Mouse (Mus musculus) CH12F3 (cell line): ENCODE data around the gene Ttc28.

Experiments used
- in situ Hi-C: fragments of 300-500 bp; cut with MboI; formaldehyde crosslinking; loops from 2 replicates; pipeline ENCODE4 v1.14.3; 2020; ENCODE audit warnings: low sequenced_read_pairs

Ttc28 gene

DNA sequence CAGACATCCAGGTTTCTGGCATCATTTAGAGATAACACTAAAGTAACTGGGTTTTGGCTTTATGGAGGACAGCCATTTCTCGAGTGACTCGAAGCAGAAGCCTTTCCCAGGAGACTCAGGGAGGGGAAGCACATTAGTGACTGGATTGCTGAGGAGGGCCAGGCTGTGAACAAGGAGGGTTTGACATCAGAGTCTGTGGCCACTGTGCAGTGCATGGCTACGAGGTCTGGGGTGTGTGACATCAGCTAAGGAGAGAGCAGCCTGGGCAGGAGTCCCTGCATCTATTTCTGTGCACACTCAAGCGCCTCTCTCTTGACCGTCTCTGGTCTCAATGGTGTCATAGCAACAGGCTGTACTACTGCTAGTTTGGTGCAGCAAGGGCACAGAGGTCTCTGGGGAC, 383.8 kb downstream of the Ttc28 start:
- in situ Hi-C loops: no loop called here

DNA sequence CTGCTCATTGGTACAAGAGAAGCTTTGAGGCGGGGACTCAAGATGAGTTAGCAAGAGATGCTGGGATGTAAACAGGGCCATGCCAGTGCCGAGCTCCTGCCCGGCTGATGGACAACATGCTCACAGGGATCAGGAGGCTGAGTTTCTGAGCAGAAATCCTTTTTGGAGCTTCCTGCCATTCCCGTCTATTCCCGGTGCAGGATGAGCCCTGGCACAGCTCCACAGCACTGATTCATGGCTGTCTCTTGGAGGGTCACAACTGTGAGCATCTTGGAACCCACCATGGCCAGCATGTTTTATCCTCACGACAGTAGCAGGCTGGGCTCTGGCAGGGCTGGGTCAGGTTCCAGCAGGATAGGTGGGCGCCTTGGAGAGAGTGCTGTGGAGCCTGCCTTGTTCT, 384.9 kb downstream of the Ttc28 start:
- in situ Hi-C loops: no loop called here

GRCm38 (mm10) chr5:111266658-111267057, 387.1 kb downstream of the Ttc28 start:
- in situ Hi-C loops: no loop called here

- in situ Hi-C loops: no loop called here
Observed at GRCm38 (mm10) chr5:111267100-111267499, 387.5 kb downstream of the Ttc28 start.

- in situ Hi-C loops: no loop called here
Observed at GRCm38 (mm10) chr5:111268852-111269251, 389.2 kb downstream of the Ttc28 start.

GRCm38 (mm10) chr5:111269613-111270205, 390.1 kb downstream of the Ttc28 start:
- in situ Hi-C loops: no loop called here

DNA sequence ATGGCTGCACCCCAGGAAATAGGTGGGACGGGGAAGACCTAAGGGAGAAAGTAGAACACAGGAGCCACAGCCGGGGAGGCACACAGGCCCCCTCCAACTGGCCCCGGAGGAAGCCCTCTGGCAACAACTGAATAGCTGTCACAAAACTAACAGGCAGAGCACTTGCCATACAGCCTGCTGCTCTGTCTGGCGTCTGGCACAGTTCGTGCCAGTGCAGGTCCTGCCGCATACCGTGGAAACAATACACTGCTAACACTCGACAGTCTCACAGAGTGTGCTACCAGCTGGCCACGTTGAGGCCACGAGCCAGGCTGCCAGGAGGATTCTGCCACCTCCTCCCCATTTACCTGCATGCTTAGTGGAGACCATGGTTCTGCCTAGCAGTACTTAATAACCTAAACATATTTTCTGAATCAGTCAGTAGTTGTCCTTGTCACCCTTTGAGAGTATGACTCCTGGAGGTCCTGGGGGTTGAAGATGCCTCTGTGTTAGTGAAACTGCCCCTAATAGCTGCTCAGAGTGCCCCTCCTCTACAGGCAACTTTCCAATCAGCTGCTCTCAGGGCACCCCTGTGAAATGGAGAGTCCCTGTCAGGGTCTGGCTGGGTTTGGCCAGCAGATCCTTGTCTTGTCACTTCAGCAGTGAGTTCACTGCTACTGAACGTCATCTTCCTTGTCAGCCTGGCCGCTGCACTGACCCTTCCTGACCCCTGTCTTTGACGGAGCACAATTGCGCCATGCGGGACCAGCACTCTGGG, 390.8 kb downstream of the Ttc28 start:
- in situ Hi-C loops: no loop called here

- in situ Hi-C loops: no loop called here
Observed at GRCm38 (mm10) chr5:111273589-111273988, 394.0 kb downstream of the Ttc28 start.

GRCm38 (mm10) chr5:111274948-111275347, 395.3 kb downstream of the Ttc28 start:
- in situ Hi-C loops: no loop called here

- in situ Hi-C loops: no loop called here
Observed at GRCm38 (mm10) chr5:111284420-111285175, 405.0 kb downstream of the Ttc28 start.

- in situ Hi-C loops: no loop called here
Observed at GRCm38 (mm10) chr5:111287571-111287970, 408.0 kb downstream of the Ttc28 start.

GRCm38 (mm10) chr5:111288486-111288885, 408.9 kb downstream of the Ttc28 start:
- in situ Hi-C loops: no loop called here

- in situ Hi-C loops: no loop called here
Observed at GRCm38 (mm10) chr5:111290071-111290470, 410.5 kb downstream of the Ttc28 start.

DNA sequence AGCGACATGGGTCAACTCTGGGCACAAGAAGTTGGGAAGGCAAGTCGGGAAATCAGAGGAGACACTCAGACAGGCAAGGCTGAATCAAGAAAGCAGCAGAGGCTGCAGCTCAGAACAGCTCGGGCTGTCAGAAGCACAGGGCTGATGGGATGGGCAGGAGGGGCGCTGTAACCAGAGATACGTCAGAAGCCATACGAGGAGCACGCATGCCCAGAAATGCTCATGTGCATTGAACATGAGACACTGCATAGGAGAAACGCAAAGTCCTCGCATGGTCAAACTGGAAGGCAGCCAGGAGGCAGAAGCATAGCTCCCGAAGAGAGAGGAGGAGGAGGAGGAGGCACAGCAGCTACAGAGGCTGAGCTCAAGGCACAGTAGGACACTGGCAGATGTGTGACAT, 412.0 kb downstream of the Ttc28 start:
- in situ Hi-C loops: no loop called here

- in situ Hi-C loops: no loop called here
Observed at GRCm38 (mm10) chr5:111297801-111298200, 418.2 kb downstream of the Ttc28 start.

DNA sequence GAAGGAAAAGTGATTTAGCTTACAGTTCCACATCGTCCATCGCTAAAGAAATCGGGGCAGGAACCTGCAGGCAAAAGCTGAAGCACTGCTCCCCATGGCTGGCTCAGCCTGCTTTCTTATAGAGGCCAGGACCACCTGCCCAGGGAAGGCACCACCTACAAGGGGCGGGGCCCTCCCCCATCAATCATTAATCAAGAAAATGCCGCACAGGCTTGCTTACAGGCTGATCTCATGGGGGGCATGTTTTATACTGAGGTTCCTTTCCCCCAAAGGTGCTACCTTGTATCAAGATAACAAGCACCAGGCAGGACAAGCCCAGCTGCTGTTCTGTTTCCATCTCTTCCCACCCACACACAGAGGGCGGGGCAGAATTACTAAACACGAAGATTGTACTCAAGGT, 419.1 kb downstream of the Ttc28 start:
- in situ Hi-C loops: no loop called here

DNA sequence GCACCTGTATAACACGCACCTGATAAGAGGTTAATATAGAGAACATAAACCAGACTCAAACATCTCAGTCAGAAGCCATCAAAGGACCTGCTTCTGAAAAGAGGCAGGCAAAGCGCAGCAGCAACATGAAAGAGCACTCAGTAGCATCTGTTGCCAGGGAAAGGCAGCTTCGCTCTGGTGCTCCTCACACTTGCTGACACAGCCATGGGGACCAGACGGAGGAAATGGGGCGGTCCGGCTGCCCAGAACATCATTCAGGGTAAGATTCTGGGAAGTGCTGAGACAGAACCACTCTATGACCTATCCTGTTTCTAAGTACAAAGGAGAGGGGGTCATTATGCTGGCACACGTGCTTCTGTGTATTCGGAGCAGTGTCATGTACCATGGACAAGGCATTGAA, 421.2 kb downstream of the Ttc28 start:
- in situ Hi-C loops: no loop called here

GRCm38 (mm10) chr5:111301736-111302135, 422.1 kb downstream of the Ttc28 start:
- in situ Hi-C loops: no loop called here

- in situ Hi-C loops: no loop called here
Observed at GRCm38 (mm10) chr5:111304730-111305129, 425.1 kb downstream of the Ttc28 start.

DNA sequence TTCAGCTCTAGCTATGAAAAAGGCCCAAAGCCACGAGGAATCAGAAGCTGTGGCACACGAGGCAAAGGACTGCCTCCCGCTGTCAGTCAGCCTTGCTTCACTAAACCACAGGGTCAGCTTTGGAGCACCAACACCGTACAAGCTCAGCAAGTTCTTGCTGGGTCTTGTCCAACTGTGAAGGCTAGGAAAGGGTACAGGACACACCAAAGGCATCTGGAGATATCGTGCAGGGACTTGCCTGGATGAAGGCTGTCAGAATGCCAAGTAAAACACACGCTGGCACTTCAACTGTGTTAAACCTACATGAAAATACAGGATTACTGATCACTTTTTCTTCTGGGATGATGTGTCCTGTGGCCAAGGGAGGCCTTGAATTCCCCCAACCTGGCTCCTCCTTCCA, 430.6 kb downstream of the Ttc28 start:
- in situ Hi-C loops: no loop called here

- in situ Hi-C loops: no loop called here
Observed at GRCm38 (mm10) chr5:111313833-111314232, 434.2 kb downstream of the Ttc28 start.

DNA sequence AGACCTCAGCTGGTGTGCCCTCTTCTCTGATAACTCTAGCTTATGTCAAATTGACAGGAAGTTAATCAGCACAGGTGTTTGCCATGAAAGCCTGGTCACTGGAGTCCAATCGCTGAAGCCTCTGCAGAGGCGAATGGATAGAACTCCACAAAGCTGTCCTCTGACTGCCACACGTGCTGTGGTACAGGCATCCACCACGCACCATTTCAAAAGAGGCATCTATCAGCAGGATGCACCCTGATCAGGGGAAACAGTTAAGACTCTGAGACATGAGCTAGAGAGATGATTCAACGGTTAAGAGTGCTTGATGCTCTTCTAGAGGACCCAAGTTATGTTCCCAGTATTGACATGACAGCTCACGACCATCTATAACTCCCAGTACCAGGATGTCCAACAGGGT, 435.5 kb downstream of the Ttc28 start:
- in situ Hi-C loops: no loop called here
